Mouse (Mus musculus): ENCODE measurements at regions not wholly inside any gene's neighbourhood (a gene's known extent, or its start where the extent isn't known, plus 50 kb on each side); places are given as distances from the start of the nearest gene placed in this dataset.

GRCm38 (mm10) chr15:90343771-90344170 is 119.7 kb downstream of the Alg10b start:
- no peak for TF ChIP-seq CTCF (IDR thresholded peaks at IDR 0.05; ENCODE audit: low read depth, low read length)
- no peak for TF ChIP-seq POLR2A (IDR thresholded peaks at IDR 0.05; ENCODE audit: insufficient read depth, low read length)

Measured in ES-Bruce4 (cell line).